In the genomic region with DNA sequence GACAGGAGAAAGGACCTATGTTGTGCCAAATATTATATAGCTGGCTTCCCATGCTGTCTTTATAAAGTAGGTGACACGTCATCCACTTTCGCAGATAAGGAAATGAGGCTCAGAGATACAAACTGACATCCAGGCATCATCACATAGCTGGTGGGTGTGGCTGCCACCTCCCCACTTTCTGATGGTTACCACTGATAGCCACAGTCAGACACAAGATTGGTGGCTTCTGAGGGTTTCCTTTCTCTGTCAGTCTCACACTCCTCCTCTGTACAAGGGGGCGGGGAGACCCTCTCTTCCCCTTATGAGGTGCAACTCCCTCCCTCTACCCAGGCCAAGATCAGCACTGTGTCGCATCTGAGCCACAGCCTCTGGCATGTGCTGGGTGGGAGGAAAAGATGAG, we compare ENCODE assay signal across 24 mouse cellular contexts.
DNase-seq lines count a peak whose midpoint lies in the region; ATAC-seq and TF ChIP-seq lines count a peak whose summit lies in the region.
"Had no signal": no experiment of that assay in that cellular context is flagged by ENCODE, and none has a peak within 500 bp of the region (broad histone marks: within the 10 kb centered on the region; RNA-seq: fewer than 3 reads in every experiment).

No protein-coding gene starts in this region.

- DNase-seq in liver, adult 2 months (ENCODE audit: extremely low read depth, low read depth, low spot score) = peak; percentile 3
- no peak for DNase-seq in liver, postnatal 0 days
- DNase-seq in thymus, postnatal 4 days = peak; percentile 12
- DNase-seq in layer of hippocampus, postnatal 14 days (ENCODE audit: low spot score in 2 of 2) = no peak
- no peak for DNase-seq in layer of hippocampus, adult 18-20 months (ENCODE audit: low spot score in 2 of 2)
- DNase-seq: adrenal gland, postnatal 25 days; cerebellum, adult 11 months; cerebellum, postnatal 10 days; gastrocnemius, postnatal 36 days; kidney, postnatal 36 days; lung, postnatal 4 days; retina, postnatal 1 day; right cerebral cortex, postnatal 25 days had no signal

- no peak overlapping the region for H3K9ac ChIP-seq in liver, adult 2 months (ENCODE audit: low read depth, low read length)
- H3K9ac ChIP-seq in liver, postnatal 0 days (replicated peaks) = no peak overlapping the region
- H3K9ac ChIP-seq in kidney, embryonic 14.5 days (ENCODE audit: low read depth, low read length) = no peak overlapping the region
- H3K9ac ChIP-seq: hindbrain, embryonic 14.5 days; kidney, embryonic 15.5 days; liver, embryonic 14.5 days; neural tube, embryonic 12.5 days had no signal

- no peaks in the 10 kb centered on the region for H3K79me2 ChIP-seq in liver, adult 2 months (ENCODE audit: control insufficient read depth, insufficient read depth, low read length)

- no peak overlapping the region for H3K4me3 ChIP-seq in liver, adult 2 months (ENCODE audit: insufficient read depth, low read depth, low read length)
- no peak overlapping the region for H3K4me3 ChIP-seq in liver, postnatal 0 days (ENCODE audit: low read depth, low read length)
- no peak overlapping the region for H3K4me3 ChIP-seq in kidney, embryonic 14.5 days (ENCODE audit: low read length)
- H3K4me3 ChIP-seq: forebrain, embryonic 10.5 days; kidney, embryonic 15.5 days; neural tube, embryonic 12.5 days had no signal

- no peak for ATAC-seq in liver, postnatal 0 days
- ATAC-seq in common myeloid progenitor, adult 5-6 weeks (replicated peaks; ENCODE audit: low read depth, poor library complexity, severe bottlenecking) = peak; percentile 83
- ATAC-seq in megakaryocyte progenitor cell, adult 5-6 weeks (replicated peaks; ENCODE audit: poor library complexity) = peak; percentile 50
- ATAC-seq in kidney, embryonic 14.5 days (ENCODE audit: low FRiP score, low TSS enrichment) = no peak
- ATAC-seq: forebrain, embryonic 16.5 days; intestine, postnatal 0 days had no signal

- H3K36me3 ChIP-seq in liver, adult 2 months (ENCODE audit: control insufficient read depth, insufficient read depth, low read length) = no peaks in the 10 kb centered on the region
- H3K36me3 ChIP-seq in liver, postnatal 0 days (replicated peaks; ENCODE audit: insufficient read depth, low read length) = no peaks in the 10 kb centered on the region
- no peaks in the 10 kb centered on the region for H3K36me3 ChIP-seq in kidney, embryonic 14.5 days (ENCODE audit: control insufficient read depth, insufficient read depth, low read length)
- H3K36me3 ChIP-seq: forebrain, embryonic 10.5 days; kidney, embryonic 15.5 days; neural tube, embryonic 12.5 days had no signal

- WGBS in liver, adult 2 months = 55% methylated on average over 4 of the region's 4 CpGs
- 28% methylated on average over 4 of the region's 4 CpGs for WGBS in liver, postnatal 0 days (ENCODE audit: insufficient replicate concordance)
- 75% methylated on average over 4 of the region's 4 CpGs for WGBS in kidney, embryonic 14.5 days

- TF ChIP-seq CTCF in liver, adult 2 months (IDR thresholded peaks at IDR 0.05; ENCODE audit: low read depth, low read length) = no peak
- no peak for TF ChIP-seq CTCF in liver, postnatal 0 days (IDR thresholded peaks at IDR 0.05; ENCODE audit: low read depth)

- TF ChIP-seq EP300 in liver, postnatal 0 days (IDR thresholded peaks at IDR 0.05; ENCODE audit: low read depth) = no peak

- no peaks in the 10 kb centered on the region for H3K9me3 ChIP-seq in liver, postnatal 0 days (ENCODE audit: low read length)
- H3K9me3 ChIP-seq in kidney, embryonic 14.5 days (ENCODE audit: control insufficient read depth, low read length) = no peaks in the 10 kb centered on the region
- H3K9me3 ChIP-seq: forebrain, embryonic 10.5 days; kidney, embryonic 15.5 days; neural tube, embryonic 12.5 days had no signal

- H3K27me3 ChIP-seq in liver, adult 2 months (ENCODE audit: control insufficient read depth, insufficient read depth, low read length) = no peaks in the 10 kb centered on the region
- H3K27me3 ChIP-seq in liver, postnatal 0 days (ENCODE audit: insufficient read depth, low read length) = no peaks in the 10 kb centered on the region
- H3K27me3 ChIP-seq in kidney, embryonic 14.5 days (ENCODE audit: control insufficient read depth, insufficient read depth, low read length) = no peaks in the 10 kb centered on the region
- H3K27me3 ChIP-seq: kidney, embryonic 15.5 days had no signal

- no peaks in the 10 kb centered on the region for H3K4me1 ChIP-seq in liver, adult 2 months (ENCODE audit: control insufficient read depth, insufficient read depth, low read length)
- no peaks in the 10 kb centered on the region for H3K4me1 ChIP-seq in liver, postnatal 0 days (ENCODE audit: insufficient read depth)
- H3K4me1 ChIP-seq in kidney, embryonic 14.5 days (ENCODE audit: control insufficient read depth, insufficient read depth, low read length) = no peaks in the 10 kb centered on the region
- H3K4me1 ChIP-seq: forebrain, embryonic 10.5 days; neural tube, embryonic 12.5 days had no signal

- no peak overlapping the region for H3K27ac ChIP-seq in liver, adult 2 months (replicated peaks; ENCODE audit: insufficient read depth, low read depth, low read length)
- H3K27ac ChIP-seq in liver, postnatal 0 days (ENCODE audit: low read depth) = no peak overlapping the region
- no peak overlapping the region for H3K27ac ChIP-seq in kidney, embryonic 14.5 days (ENCODE audit: low read depth, low read length)
- H3K27ac ChIP-seq: forebrain, embryonic 10.5 days; hindbrain, embryonic 14.5 days; kidney, embryonic 15.5 days; liver, embryonic 14.5 days; neural tube, embryonic 12.5 days had no signal

- no peak for TF ChIP-seq POLR2A in liver, adult 2 months (IDR thresholded peaks at IDR 0.05; ENCODE audit: extremely low read depth, insufficient read depth, low read length)

- H3K4me2 ChIP-seq in liver, postnatal 0 days (ENCODE audit: low read depth, low read length) = no peak overlapping the region
- no peak overlapping the region for H3K4me2 ChIP-seq in kidney, embryonic 14.5 days (replicated peaks; ENCODE audit: low read depth, low read length)
- H3K4me2 ChIP-seq: hindbrain, embryonic 14.5 days; kidney, embryonic 15.5 days; midbrain, embryonic 11.5 days; neural tube, embryonic 12.5 days had no signal

Comparison
In these comparisons a context has a peak if more than half of its experiments do, and no peak if none do; other contexts are left out.
1. DNase-seq: peak in liver, adult 2 months (single experiment) and thymus, postnatal 4 days (single experiment); none in liver, postnatal 0 days (single experiment), layer of hippocampus, postnatal 14 days (0 of 2) and layer of hippocampus, adult 18-20 months (0 of 2).
2. ATAC-seq: peak in common myeloid progenitor, adult 5-6 weeks (single experiment) and megakaryocyte progenitor cell, adult 5-6 weeks (single experiment); none in liver, postnatal 0 days (single experiment) and kidney, embryonic 14.5 days (single experiment).